Mouse (Mus musculus) macrophage (primary cell): Measurements from ENCODE around the gene Kdelr1. TPM values are rescaled to one million over a fixed set of nuclear protein-coding genes. Genes with fewer than 3 reads are reported as not detected.
"Not testable (repeated sequence)": the region's sequence is repeated elsewhere in the genome, so short reads cannot be mapped to it uniquely, and the experiment has no call there.

Source experiments
- H3K27ac ChIP-seq: fragments of 350-480 bp; formaldehyde crosslinking; 2 replicates; pipeline ENCODE4 v1.9.0; 2021
- H3K36me3 ChIP-seq: fragments of 350-480 bp; formaldehyde crosslinking; 2 replicates; pipeline ENCODE4 v1.9.0; 2021; ENCODE audit errors: inconsistent target
- H3K4me3 ChIP-seq: fragments of 350-480 bp; formaldehyde crosslinking; 2 replicates; pipeline ENCODE4 v1.9.0; 2021; ENCODE audit errors: inconsistent target
- H3K79me2 ChIP-seq: fragments of 350-480 bp; formaldehyde crosslinking; 2 replicates; pipeline ENCODE4 v1.9.0; 2021; ENCODE audit errors: inconsistent target
- WGBS: methylation state at CpG from one replicate; pipeline ENCODE4 v1.1.7; 2026; ENCODE audit warnings: inconsistent platforms; ENCODE audit not compliant: missing documents; 5-methylcytosine and 5-hydroxymethylcytosine counted together
- polyA plus RNA-seq: library from polyadenylated mRNA; stranded (reverse); fragments of 250-400 nt; gene quantifications from 3 replicates; pipeline ENCODE4 v1.2.4, GENCODE M21; 2018; ENCODE audit warnings: inconsistent platforms

Gene Kdelr1
- polyA plus RNA-seq, 1 experiment from 2014 or later: 125 TPM

GRCm38 (mm10) chr7:45887246-45887645, 14.7 kb downstream of the Kdelr1 start:
- 22% methylated on average over 3 of the region's 3 CpGs for WGBS
- Histone ChIP-seq H3K4me3 (no peak overlapping the region), H3K79me2 (no peaks in the 10 kb centered on the region), H3K36me3 (peaks cover 27% of the 10 kb centered on the region), H3K27ac (no peak overlapping the region)

- Histone ChIP-seq H3K36me3 (no peaks in the 10 kb centered on the region), H3K27ac (no peak overlapping the region), H3K4me3 (no peak overlapping the region), H3K79me2 (no peaks in the 10 kb centered on the region)
- 96% methylated on average over 2 of the region's 2 CpGs for WGBS
Measured at GRCm38 (mm10) chr7:45892651-45893050, 20.1 kb downstream of the Kdelr1 start.

GRCm38 (mm10) chr7:45895931-45896516, 23.5 kb downstream of the Kdelr1 start:
- H3K27ac ChIP-seq: peak overlapping the region; percentile 40; the same call in 1 of the 2 replicates
- 70% methylated on average over 6 of the region's 6 CpGs for WGBS
- no peak overlapping the region for H3K4me3 ChIP-seq
- H3K36me3 ChIP-seq: no peaks in the 10 kb centered on the region
- no peaks in the 10 kb centered on the region for H3K79me2 ChIP-seq

DNA sequence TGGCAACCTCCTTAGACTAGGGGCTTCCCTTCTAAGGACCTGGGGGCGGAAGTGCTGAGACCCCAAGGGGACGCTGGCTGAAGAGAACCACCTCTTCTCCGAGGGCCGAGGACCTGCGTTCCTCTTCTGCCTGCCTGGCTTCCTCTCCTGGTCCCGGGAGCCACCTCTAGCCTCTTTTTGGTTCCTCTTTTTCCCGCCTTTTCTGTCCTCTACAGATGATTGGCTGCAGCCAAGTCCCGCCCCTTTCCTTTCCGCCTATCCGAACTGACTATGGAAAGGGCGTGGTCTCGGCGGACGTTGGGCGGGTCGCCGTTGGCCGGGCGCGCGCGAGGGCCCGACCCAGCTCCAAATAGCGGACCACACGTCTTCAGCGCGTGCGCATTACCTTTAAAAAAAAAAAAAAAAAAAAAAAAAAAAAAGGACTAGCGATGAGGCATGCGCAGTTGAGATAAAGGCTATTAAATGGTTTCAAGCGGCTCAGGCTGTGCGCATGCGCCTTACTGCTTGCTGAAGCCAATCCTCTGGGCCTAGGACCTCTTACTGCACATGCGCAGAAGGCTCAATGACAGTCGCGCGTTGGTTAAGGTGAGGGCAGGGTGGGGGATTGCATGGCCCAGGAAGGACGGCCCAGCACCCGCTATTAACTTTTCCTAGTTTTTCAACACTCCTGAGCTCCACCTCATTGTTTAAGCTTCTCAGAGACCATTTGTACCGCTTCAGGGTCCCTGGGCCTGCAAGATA, 24.1 kb downstream of the Kdelr1 start, which contains the start of the genes Syngr4 and Tmem143:
Syngr4 (minus strand) TSS at position 198 of the 741 bp plus-strand sequence.
Tmem143 (plus strand) TSS at position 425 of the 741 bp plus-strand sequence.
- Histone ChIP-seq H3K4me3 (peak within 1 kb of the TSS; percentile 63), H3K36me3 (no peaks in the 10 kb centered on the region), H3K79me2 (no peaks in the 10 kb centered on the region), H3K27ac (peak within 1 kb of the TSS; percentile 84)
- under 1% methylated on average over 35 of the region's 40 CpGs for WGBS

- H3K79me2 ChIP-seq: no peaks in the 10 kb centered on the region
- no peaks in the 10 kb centered on the region for H3K36me3 ChIP-seq
- WGBS: 3% methylated on average over 19 of the region's 19 CpGs
- peak overlapping the region; percentile 63 for H3K4me3 ChIP-seq
- H3K27ac ChIP-seq: peak overlapping the region; percentile 84
Measured at GRCm38 (mm10) chr7:45897258-45897757, 24.7 kb downstream of the Kdelr1 start.

DNA sequence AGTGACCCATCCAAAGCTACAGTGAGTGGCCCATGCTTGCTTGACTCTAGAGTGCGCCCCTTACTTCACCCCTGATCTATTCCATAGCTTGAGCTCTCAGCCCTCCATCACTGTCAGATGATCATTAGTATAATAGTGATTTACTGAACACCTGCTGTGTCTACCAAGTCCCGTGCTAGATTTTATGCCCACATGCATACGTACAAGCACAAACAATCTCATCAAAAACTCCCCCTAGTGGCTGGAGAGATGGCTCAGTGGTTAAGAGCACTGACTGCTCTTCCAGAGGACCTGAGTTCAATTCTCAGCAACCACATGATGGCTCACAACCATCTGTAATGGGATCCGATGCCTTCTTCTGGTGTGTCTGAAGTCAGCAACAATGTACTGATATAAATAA, 25.6 kb downstream of the Kdelr1 start:
- not testable (repeated sequence) for H3K79me2 ChIP-seq, H3K27ac ChIP-seq, H3K36me3 ChIP-seq
- WGBS: 43% methylated on average over 4 of the region's 4 CpGs
- H3K4me3 ChIP-seq: peak overlapping the region; percentile 63; the same call in 1 of the 2 replicates

DNA sequence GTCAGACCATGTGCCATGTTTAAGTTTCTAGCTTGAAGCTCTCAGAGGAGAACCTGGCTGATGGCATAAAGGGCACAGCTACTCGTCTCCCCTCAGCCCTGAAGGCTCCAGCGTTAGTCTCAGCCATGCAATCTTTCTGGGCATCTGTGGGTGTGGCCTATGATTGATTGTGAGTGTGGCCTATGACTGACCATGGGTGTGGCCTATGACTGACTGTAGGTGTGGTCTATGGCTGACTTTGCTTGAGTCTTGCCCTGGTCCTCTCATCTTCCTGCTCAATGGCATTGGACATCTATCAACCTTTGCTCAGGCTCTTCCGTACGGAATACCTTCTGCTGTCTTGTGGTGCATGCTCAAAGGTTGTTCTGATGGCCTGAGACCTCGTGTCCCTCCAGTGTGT, 29.0 kb downstream of the Kdelr1 start:
- no peak overlapping the region for H3K4me3 ChIP-seq
- no peak overlapping the region for H3K27ac ChIP-seq
- 59% methylated on average over 5 of the region's 5 CpGs for WGBS
- no peaks in the 10 kb centered on the region for H3K79me2 ChIP-seq
- no peaks in the 10 kb centered on the region for H3K36me3 ChIP-seq

DNA sequence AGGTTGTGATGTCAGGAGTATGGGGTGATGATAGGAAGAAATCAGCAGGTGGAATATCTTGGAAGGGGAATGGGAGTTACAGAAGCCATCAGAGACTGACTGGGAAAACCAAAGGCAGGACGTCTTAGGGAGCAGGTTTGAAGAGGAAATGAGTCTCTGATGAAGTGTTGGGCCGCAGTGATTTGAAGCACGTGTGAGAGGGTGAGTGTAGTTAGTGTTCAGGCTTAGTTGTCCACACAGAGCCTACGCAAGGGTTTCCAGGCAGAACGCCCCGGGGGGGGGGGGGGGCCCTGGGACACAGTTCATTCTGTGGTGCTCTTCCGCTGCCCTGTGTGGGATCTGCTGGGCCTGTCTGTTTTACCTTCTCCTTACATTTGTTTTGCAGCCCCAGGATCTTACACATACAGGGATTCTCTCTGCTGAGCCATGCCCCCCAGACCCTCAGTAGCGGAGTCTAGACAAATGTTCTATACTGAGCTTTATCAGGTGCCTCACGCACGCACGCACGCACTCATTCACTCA, 30.0 kb downstream of the Kdelr1 start:
- H3K36me3 ChIP-seq: no peaks in the 10 kb centered on the region
- no peak overlapping the region for H3K27ac ChIP-seq
- WGBS: 80% methylated on average over 12 of the region's 12 CpGs
- H3K79me2 ChIP-seq: no peaks in the 10 kb centered on the region
- H3K4me3 ChIP-seq: no peak overlapping the region

- Histone ChIP-seq H3K4me3 (no peak overlapping the region), H3K36me3 (peaks cover 7% of the 10 kb centered on the region; the same call in 1 of the 2 replicates), H3K79me2 (no peaks in the 10 kb centered on the region), H3K27ac (no peak overlapping the region)
- WGBS: 77% methylated on average over 9 of the region's 9 CpGs
Measured at GRCm38 (mm10) chr7:45906622-45907021, 34.0 kb downstream of the Kdelr1 start.

DNA sequence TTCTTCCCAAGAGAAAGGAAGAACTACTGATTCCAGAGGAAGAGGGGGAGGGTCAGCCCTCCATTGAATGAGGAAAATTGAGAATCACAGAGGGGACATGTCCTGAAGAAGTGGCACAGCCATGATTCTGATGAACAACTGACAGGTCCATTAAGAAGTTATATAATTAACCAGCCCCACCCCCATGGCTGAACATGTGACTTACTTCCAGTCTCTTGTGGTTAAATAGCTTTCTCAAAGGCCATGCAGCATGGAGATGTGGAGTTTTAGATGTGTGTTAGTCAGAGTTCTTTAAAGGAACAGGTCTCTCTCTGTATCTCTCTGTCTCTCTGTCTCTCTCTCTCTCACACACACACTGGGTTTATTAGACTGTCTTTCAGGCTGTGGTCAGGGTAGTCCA, 35.8 kb downstream of the Kdelr1 start:
- Histone ChIP-seq H3K36me3 (peaks cover 7% of the 10 kb centered on the region; the same call in 1 of the 2 replicates), H3K27ac (peak overlapping the region; percentile 21), H3K4me3 (no peak overlapping the region), H3K79me2 (no peaks in the 10 kb centered on the region)

- no peak overlapping the region for H3K27ac ChIP-seq
- H3K79me2 ChIP-seq: no peaks in the 10 kb centered on the region
- H3K4me3 ChIP-seq: no peak overlapping the region
- WGBS: 84% methylated on average over 16 of the region's 16 CpGs
- H3K36me3 ChIP-seq: peaks cover 7% of the 10 kb centered on the region; the same call in 1 of the 2 replicates
Measured at GRCm38 (mm10) chr7:45909145-45909544, 36.6 kb downstream of the Kdelr1 start.

- H3K27ac ChIP-seq: no peak overlapping the region
- 97% methylated on average over 6 of the region's 6 CpGs for WGBS
- H3K4me3 ChIP-seq: no peak overlapping the region
- H3K36me3 ChIP-seq: peaks cover 23% of the 10 kb centered on the region
- peaks cover 16% of the 10 kb centered on the region for H3K79me2 ChIP-seq
Measured at GRCm38 (mm10) chr7:45914067-45914466, 41.5 kb downstream of the Kdelr1 start.

- Histone ChIP-seq H3K36me3 (peaks cover 18% of the 10 kb centered on the region), H3K4me3 (no peak overlapping the region), H3K79me2 (peaks cover 25% of the 10 kb centered on the region), H3K27ac (no peak overlapping the region)
- WGBS: 95% methylated on average over 5 of the region's 5 CpGs
Measured at GRCm38 (mm10) chr7:45915011-45915410, 42.4 kb downstream of the Kdelr1 start.

DNA sequence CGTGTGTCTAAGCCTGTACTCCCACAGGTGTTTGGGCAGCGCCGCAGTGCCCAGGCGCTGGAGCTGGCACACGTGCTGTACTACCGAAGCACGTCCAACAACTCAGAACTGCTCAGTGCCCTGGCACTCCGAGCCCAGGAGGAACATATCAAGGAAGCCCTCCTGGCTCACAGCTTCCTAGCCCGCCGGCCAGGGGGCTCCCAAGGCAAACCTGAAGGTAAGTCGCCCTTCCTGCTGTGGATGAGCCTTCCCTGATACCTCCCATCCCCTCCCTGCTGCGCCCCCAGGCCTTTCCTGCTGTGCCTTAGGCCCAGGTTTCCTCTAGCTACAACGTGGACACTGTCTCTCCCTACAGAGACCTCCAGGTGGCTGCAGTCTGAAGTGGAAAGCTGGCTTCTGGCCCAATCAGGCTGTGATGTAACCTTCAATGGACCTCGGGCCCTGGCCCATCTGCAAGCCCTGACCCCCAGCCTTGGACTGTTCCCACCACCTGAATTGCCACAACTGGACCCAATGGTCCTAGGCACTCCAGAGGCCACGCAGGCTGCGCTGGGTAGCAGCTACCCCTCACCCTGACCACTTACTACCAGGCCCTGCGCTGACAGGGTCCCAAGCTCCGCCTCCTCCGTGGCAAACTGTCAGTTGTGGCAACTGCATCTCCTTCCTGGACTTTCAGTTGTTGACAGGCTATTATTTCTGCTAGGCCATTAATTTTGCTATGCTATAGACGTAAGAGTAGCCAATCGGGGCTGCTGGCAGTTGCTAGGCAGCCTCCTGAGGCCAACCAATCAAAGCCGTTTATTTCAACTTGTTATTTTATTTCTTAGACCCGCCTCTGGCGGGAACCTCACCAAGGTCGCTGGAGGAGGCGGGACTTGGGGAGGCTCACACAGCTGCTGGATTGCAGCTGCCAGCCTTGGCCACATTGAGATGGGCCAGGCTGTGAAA, 43.8 kb downstream of the Kdelr1 start:
- 31% methylated on average over 26 of the region's 26 CpGs for WGBS
- H3K27ac ChIP-seq: peak overlapping the region; percentile 48
- H3K36me3 ChIP-seq: peaks cover 17% of the 10 kb centered on the region

More for the DNA sequence above, 43.8 kb downstream of the Kdelr1 start:
- H3K4me3 ChIP-seq: peak overlapping the region; percentile 8; the same call in 1 of the 2 replicates
- peaks cover 34% of the 10 kb centered on the region for H3K79me2 ChIP-seq
